Mouse (Mus musculus): ENCODE measurements at regions not wholly inside any gene's neighbourhood (a gene's known extent, or its start where the extent isn't known, plus 50 kb on each side); places are given as distances from the start of the nearest gene placed in this dataset.

- DNase-seq (ENCODE audit: low spot score) (no peak), ATAC-seq (ENCODE audit: low FRiP score, low read depth) (no peak)
- Histone ChIP-seq H3K36me3 (ENCODE audit: control insufficient read depth, insufficient read depth, low read length) (no peaks in the 10 kb centered on the region), H3K9ac (ENCODE audit: low read depth, low read length, severe bottlenecking) (no peak overlapping the region), H3K4me1 (ENCODE audit: control insufficient read depth, insufficient read depth, low read length) (peaks cover 4% of the 10 kb centered on the region; the same call in 1 of the 2 replicates), H3K27ac (replicated peaks; ENCODE audit: low read depth, low read length) (no peak overlapping the region), H3K4me3 (replicated peaks; ENCODE audit: low read length) (no peak overlapping the region), H3K4me2 (replicated peaks; ENCODE audit: low read depth, low read length, severe bottlenecking) (no peak overlapping the region), H3K27me3 (ENCODE audit: control insufficient read depth, insufficient read depth, low read length) (no peaks in the 10 kb centered on the region), H3K9me3 (ENCODE audit: control insufficient read depth, low read length) (no peaks in the 10 kb centered on the region)
- no peak for TF ChIP-seq POLR2A (IDR thresholded peaks at IDR 0.05; ENCODE audit: borderline replicate concordance, extremely low read depth, insufficient read depth, insufficient read length)
- 69% methylated on average over 11 of the region's 11 CpGs for WGBS
Observed at GRCm38 (mm10) chr8:9050740-9051475, 360.6 kb upstream of the Arglu1 start.

GRCm38 (mm10) chr8:9048116-9048515 is 357.8 kb upstream of the Arglu1 start:
- no peak overlapping the region for H3K27ac ChIP-seq (replicated peaks; ENCODE audit: low read depth, low read length)
- no peak overlapping the region for H3K9ac ChIP-seq (ENCODE audit: low read depth, low read length, severe bottlenecking)
- H3K9me3 ChIP-seq (ENCODE audit: control insufficient read depth, low read length): no peaks in the 10 kb centered on the region
- no peaks in the 10 kb centered on the region for H3K4me1 ChIP-seq (ENCODE audit: control insufficient read depth, insufficient read depth, low read length)
- no peak for TF ChIP-seq POLR2A (IDR thresholded peaks at IDR 0.05; ENCODE audit: borderline replicate concordance, extremely low read depth, insufficient read depth, insufficient read length)
- H3K4me2 ChIP-seq (replicated peaks; ENCODE audit: low read depth, low read length, severe bottlenecking): no peak overlapping the region
- no peaks in the 10 kb centered on the region for H3K27me3 ChIP-seq (ENCODE audit: control insufficient read depth, insufficient read depth, low read length)
- H3K4me3 ChIP-seq (replicated peaks; ENCODE audit: low read length): no peak overlapping the region
- no peak for DNase-seq (ENCODE audit: low spot score)
- 68% methylated on average over 14 of the region's 14 CpGs for WGBS
- H3K36me3 ChIP-seq (ENCODE audit: control insufficient read depth, insufficient read depth, low read length): no peaks in the 10 kb centered on the region
- ATAC-seq (ENCODE audit: low FRiP score, low read depth): no peak

- DNase-seq (ENCODE audit: low spot score): no peak
- Histone ChIP-seq H3K4me2 (replicated peaks; ENCODE audit: low read depth, low read length, severe bottlenecking) (no peak overlapping the region), H3K4me3 (replicated peaks; ENCODE audit: low read length) (no peak overlapping the region), H3K9me3 (ENCODE audit: control insufficient read depth, low read length) (no peaks in the 10 kb centered on the region), H3K4me1 (ENCODE audit: control insufficient read depth, insufficient read depth, low read length) (no peaks in the 10 kb centered on the region), H3K27ac (replicated peaks; ENCODE audit: low read depth, low read length) (no peak overlapping the region), H3K36me3 (ENCODE audit: control insufficient read depth, insufficient read depth, low read length) (no peaks in the 10 kb centered on the region), H3K27me3 (ENCODE audit: control insufficient read depth, insufficient read depth, low read length) (no peaks in the 10 kb centered on the region), H3K9ac (ENCODE audit: low read depth, low read length, severe bottlenecking) (no peak overlapping the region)
- no peak for TF ChIP-seq POLR2A (IDR thresholded peaks at IDR 0.05; ENCODE audit: borderline replicate concordance, extremely low read depth, insufficient read depth, insufficient read length)
- 70% methylated on average over 10 of the region's 10 CpGs for WGBS
- ATAC-seq (ENCODE audit: low FRiP score, low read depth): no peak
Observed at GRCm38 (mm10) chr8:9042835-9043792, 352.8 kb upstream of the Arglu1 start.

DNA sequence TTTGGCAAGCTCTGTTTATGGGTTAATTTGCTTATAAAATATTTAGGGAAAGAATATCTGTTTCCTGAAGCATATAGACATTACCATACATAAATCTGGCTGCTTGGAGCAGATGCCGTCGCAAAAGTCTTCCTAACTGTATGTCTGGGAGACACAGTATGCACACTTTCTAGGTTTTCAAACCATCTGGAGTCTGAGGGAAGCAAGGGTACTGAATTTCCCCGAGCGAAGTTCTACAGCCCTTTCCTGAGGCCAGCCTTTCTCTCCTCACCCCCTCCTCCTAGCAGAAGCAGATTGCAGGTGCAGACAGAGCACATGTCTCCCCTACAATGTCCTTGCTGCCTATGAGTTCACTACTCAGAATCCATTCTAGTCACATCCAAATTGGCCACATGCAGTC is 338.8 kb upstream of the Arglu1 start:
- no peaks in the 10 kb centered on the region for H3K27me3 ChIP-seq (ENCODE audit: control insufficient read depth, insufficient read depth, low read length)
- H3K4me2 ChIP-seq (replicated peaks; ENCODE audit: low read depth, low read length, severe bottlenecking): no peak overlapping the region
- H3K4me1 ChIP-seq (ENCODE audit: control insufficient read depth, insufficient read depth, low read length): peaks cover 11% of the 10 kb centered on the region
- TF ChIP-seq POLR2A (IDR thresholded peaks at IDR 0.05; ENCODE audit: borderline replicate concordance, extremely low read depth, insufficient read depth, insufficient read length): no peak
- H3K9ac ChIP-seq (ENCODE audit: low read depth, low read length, severe bottlenecking): no peak overlapping the region
- no peak overlapping the region for H3K4me3 ChIP-seq (replicated peaks; ENCODE audit: low read length)
- H3K9me3 ChIP-seq (ENCODE audit: control insufficient read depth, low read length): no peaks in the 10 kb centered on the region
- peak; percentile 47; the same call in 1 of the 2 replicates for ATAC-seq (ENCODE audit: low FRiP score, low read depth)
- no peak for DNase-seq (ENCODE audit: low spot score)
- no peaks in the 10 kb centered on the region for H3K36me3 ChIP-seq (ENCODE audit: control insufficient read depth, insufficient read depth, low read length)
- WGBS: 49% methylated on average over 4 of the region's 4 CpGs
- H3K27ac ChIP-seq (replicated peaks; ENCODE audit: low read depth, low read length): no peak overlapping the region

DNA sequence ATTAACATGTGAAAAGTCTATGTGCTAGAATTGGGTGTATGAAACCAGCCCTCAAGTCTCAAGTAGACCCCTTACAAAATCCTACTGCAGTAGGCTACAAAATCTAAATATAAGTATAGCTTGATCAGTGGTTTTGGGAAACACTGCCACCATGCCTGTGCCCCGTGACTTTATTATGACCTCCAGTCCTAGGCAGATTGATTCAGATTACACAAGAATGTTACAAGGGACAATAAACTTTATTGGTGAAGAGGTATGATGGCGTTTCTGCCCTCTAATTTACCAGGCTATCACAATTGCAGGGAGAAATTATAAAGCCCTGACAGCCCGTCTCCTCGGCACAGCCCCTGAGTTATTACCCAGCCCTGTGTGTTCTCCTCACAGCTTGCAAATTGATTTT is 337.4 kb upstream of the Arglu1 start:
- Histone ChIP-seq H3K4me1 (ENCODE audit: control insufficient read depth, insufficient read depth, low read length) (peaks cover 11% of the 10 kb centered on the region), H3K9ac (ENCODE audit: low read depth, low read length, severe bottlenecking) (no peak overlapping the region), H3K9me3 (ENCODE audit: control insufficient read depth, low read length) (no peaks in the 10 kb centered on the region), H3K27ac (replicated peaks; ENCODE audit: low read depth, low read length) (no peak overlapping the region), H3K4me2 (replicated peaks; ENCODE audit: low read depth, low read length, severe bottlenecking) (no peak overlapping the region), H3K36me3 (ENCODE audit: control insufficient read depth, insufficient read depth, low read length) (no peaks in the 10 kb centered on the region), H3K4me3 (replicated peaks; ENCODE audit: low read length) (no peak overlapping the region), H3K27me3 (ENCODE audit: control insufficient read depth, insufficient read depth, low read length) (no peaks in the 10 kb centered on the region)
- TF ChIP-seq POLR2A (IDR thresholded peaks at IDR 0.05; ENCODE audit: borderline replicate concordance, extremely low read depth, insufficient read depth, insufficient read length): no peak
- no peak for ATAC-seq (ENCODE audit: low FRiP score, low read depth)
- 29% methylated on average over 4 of the region's 4 CpGs for WGBS
- no peak for DNase-seq (ENCODE audit: low spot score)

Data from limb, embryonic 14.5 days (tissue).